Mouse (Mus musculus) myocyte (in vitro differentiated cells): ENCODE results near the gene Fgl2. TPM values are rescaled to one million over a fixed set of nuclear protein-coding genes. Genes with fewer than 3 reads are reported as not detected.
"Not testable (repeated sequence)": the region's sequence is repeated elsewhere in the genome, so short reads cannot be mapped to it uniquely, and the experiment has no call there.

Experiments
- H3K27me3 ChIP-seq: one replicate; pipeline ENCODE4 v1.6.1; 2011; ENCODE audit not compliant: control insufficient read depth, insufficient read depth, insufficient read length
- H3K36me3 ChIP-seq: one replicate; pipeline ENCODE4 v1.6.1; 2011; ENCODE audit not compliant: control insufficient read depth, insufficient read depth
- H3K4me2 ChIP-seq: one replicate; pipeline ENCODE4 v1.6.1; 2011; ENCODE audit warnings: low read depth, control low read depth
- H3K4me3 ChIP-seq: one replicate; pipeline ENCODE4 v1.5.1; 2011; ENCODE audit warnings: mild to moderate bottlenecking, control low read depth, moderate library complexity
- H3K79me2 ChIP-seq: one replicate; pipeline ENCODE4 v1.6.1; 2011; ENCODE audit not compliant: control insufficient read depth, insufficient read depth
- H3ac ChIP-seq: one replicate; pipeline ENCODE4 v1.6.1; 2011; ENCODE audit not compliant: control insufficient read depth, insufficient read length
- CEBPB ChIP-seq: IDR thresholded peaks from 2 replicates; pipeline ENCODE4 v1.6.1; 2011; ENCODE audit warnings: mild to moderate bottlenecking, moderate library complexity; ENCODE audit not compliant: poor library complexity, insufficient read depth, severe bottlenecking
- E2F4 ChIP-seq: IDR thresholded peaks from one replicate; pipeline ENCODE4 v1.6.1; 2011; ENCODE audit warnings: mild to moderate bottlenecking, control low read depth, moderate library complexity; ENCODE audit not compliant: insufficient read depth
- MAX ChIP-seq: IDR thresholded peaks from one replicate; pipeline ENCODE4 v1.6.1; 2011; ENCODE audit warnings: low read depth, mild to moderate bottlenecking, control low read depth
- MYOD1 ChIP-seq, 3 experiments: IDR thresholded peaks; one replicate each; pipeline ENCODE4 v1.6.1; 2011; ENCODE audit warnings: control low read depth in 2 of 3, low read depth in 2 of 3, mild to moderate bottlenecking in 2 of 3, moderate library complexity in 1 of 3; ENCODE audit not compliant: insufficient read length in 2 of 3, control insufficient read depth in 1 of 3
- MYOG ChIP-seq, 3 experiments: IDR thresholded peaks; one replicate each; pipeline ENCODE4 v1.6.1; 2011; ENCODE audit warnings: control low read depth in 2 of 3, low read depth in 2 of 3, mild to moderate bottlenecking in 2 of 3; ENCODE audit not compliant: insufficient read length in 2 of 3, control insufficient read depth in 1 of 3, insufficient read depth in 1 of 3
- POLR2A ChIP-seq: IDR thresholded peaks from one replicate; pipeline ENCODE4 v1.6.1; 2011; ENCODE audit warnings: low read depth, mild to moderate bottlenecking, control low read depth, moderate library complexity; ENCODE audit not compliant: insufficient read length
- POLR2AphosphoS2 ChIP-seq: IDR thresholded peaks from one replicate; pipeline ENCODE4 v1.6.1; 2011; ENCODE audit warnings: low read depth, control low read depth; ENCODE audit not compliant: insufficient read length
- REST ChIP-seq: IDR thresholded peaks from one replicate; pipeline ENCODE4 v1.6.1; 2011; ENCODE audit warnings: mild to moderate bottlenecking, control low read depth, moderate library complexity; ENCODE audit not compliant: insufficient read depth, insufficient read length
- SRF ChIP-seq: IDR thresholded peaks from one replicate; pipeline ENCODE4 v1.6.1; 2011; ENCODE audit warnings: low read depth; ENCODE audit not compliant: control insufficient read depth, insufficient read length
- TCF12 ChIP-seq: IDR thresholded peaks from one replicate; pipeline ENCODE4 v1.6.1; 2011; ENCODE audit warnings: mild to moderate bottlenecking, control low read depth; ENCODE audit not compliant: poor library complexity, insufficient read depth, severe bottlenecking
- TCF3 ChIP-seq: IDR thresholded peaks from one replicate; pipeline ENCODE4 v1.6.1; 2011; ENCODE audit warnings: low read depth, control low read depth; ENCODE audit not compliant: insufficient read length
- USF1 ChIP-seq: IDR thresholded peaks from one replicate; pipeline ENCODE4 v1.6.1; 2011; ENCODE audit warnings: low read depth, mild to moderate bottlenecking, control low read depth, moderate library complexity
- polyA plus RNA-seq: library from polyadenylated mRNA; unstranded; fragments of >200 nt; fragmentation: generic; extraction: Trizol; gene quantifications from one replicate; pipeline ENCODE4 v1.2.1, GENCODE M21; 2012; ENCODE audit warnings: missing spikeins

The Fgl2 gene
- polyA plus RNA-seq, 1 experiment = 0.04 TPM

GRCm38 (mm10) chr5:21331656-21332055 is 40.8 kb upstream of the Fgl2 start:
- Histone ChIP-seq H3ac (no peak overlapping the region), H3K79me2 (no peaks in the 10 kb centered on the region), H3K4me2 (no peak overlapping the region), H3K4me3 (no peak overlapping the region), H3K36me3 (no peaks in the 10 kb centered on the region), H3K27me3 (peaks cover 15% of the 10 kb centered on the region)
- TF ChIP-seq REST (no peak), MYOD1 (IDR thresholded peaks at IDR 0.05; ENCODE audit: control insufficient read depth in 1 of 3, insufficient read length in 2 of 3, low read depth in 2 of 3) (no peak), SRF (no peak), TCF3 (no peak), USF1 (no peak), E2F4 (no peak), MYOG (IDR thresholded peaks at IDR 0.05; ENCODE audit: control insufficient read depth in 1 of 3, insufficient read depth in 1 of 3, insufficient read length in 2 of 3, low read depth in 2 of 3) (no peak), POLR2A (no peak), CEBPB (no peak), TCF12 (no peak), POLR2AphosphoS2 (no peak), MAX (no peak)

GRCm38 (mm10) chr5:21332119-21332518 is 40.3 kb upstream of the Fgl2 start:
- TF ChIP-seq CEBPB (no peak), TCF3 (no peak), MAX (no peak), MYOG (IDR thresholded peaks at IDR 0.05; ENCODE audit: control insufficient read depth in 1 of 3, insufficient read depth in 1 of 3, insufficient read length in 2 of 3, low read depth in 2 of 3) (no peak), POLR2AphosphoS2 (no peak), POLR2A (no peak), SRF (no peak), TCF12 (no peak)

GRCm38 (mm10) chr5:21342265-21342664 is 30.2 kb upstream of the Fgl2 start:
- not testable (repeated sequence) for H3K4me3 ChIP-seq, H3K36me3 ChIP-seq, H3ac ChIP-seq, H3K79me2 ChIP-seq, H3K27me3 ChIP-seq, H3K4me2 ChIP-seq

More at GRCm38 (mm10) chr5:21332119-21332518, 40.3 kb upstream of the Fgl2 start:
- H3ac ChIP-seq = no peak overlapping the region
- no peaks in the 10 kb centered on the region for H3K79me2 ChIP-seq
- no peak overlapping the region for H3K4me3 ChIP-seq
- no peak overlapping the region for H3K4me2 ChIP-seq
- no peaks in the 10 kb centered on the region for H3K36me3 ChIP-seq
- H3K27me3 ChIP-seq = peaks cover 15% of the 10 kb centered on the region

GRCm38 (mm10) chr5:21348366-21348765 is 24.1 kb upstream of the Fgl2 start:
- Histone ChIP-seq H3ac (no peak overlapping the region), H3K4me2 (no peak overlapping the region), H3K79me2 (no peaks in the 10 kb centered on the region), H3K27me3 (peaks cover 4% of the 10 kb centered on the region), H3K36me3 (no peaks in the 10 kb centered on the region), H3K4me3 (no peak overlapping the region)
- TF ChIP-seq MAX (no peak), CEBPB (no peak), MYOG (IDR thresholded peaks at IDR 0.05; ENCODE audit: control insufficient read depth in 1 of 3, insufficient read depth in 1 of 3, insufficient read length in 2 of 3, low read depth in 2 of 3) (no peak), POLR2A (no peak), TCF12 (no peak), REST (no peak), MYOD1 (IDR thresholded peaks at IDR 0.05; ENCODE audit: control insufficient read depth in 1 of 3, insufficient read length in 2 of 3, low read depth in 2 of 3) (no peak), USF1 (no peak), POLR2AphosphoS2 (no peak), TCF3 (no peak), SRF (no peak), E2F4 (no peak)

- Histone ChIP-seq H3K36me3 (no peaks in the 10 kb centered on the region), H3ac (no peak overlapping the region), H3K27me3 (peaks cover 4% of the 10 kb centered on the region), H3K79me2 (no peaks in the 10 kb centered on the region), H3K4me2 (no peak overlapping the region), H3K4me3 (no peak overlapping the region)
- TF ChIP-seq TCF3 (no peak), POLR2A (no peak), MYOG (IDR thresholded peaks at IDR 0.05; ENCODE audit: control insufficient read depth in 1 of 3, insufficient read depth in 1 of 3, insufficient read length in 2 of 3, low read depth in 2 of 3) (no peak), E2F4 (no peak), MYOD1 (IDR thresholded peaks at IDR 0.05; ENCODE audit: control insufficient read depth in 1 of 3, insufficient read length in 2 of 3, low read depth in 2 of 3) (no peak), CEBPB (no peak), REST (no peak), SRF (no peak), MAX (no peak), USF1 (no peak), TCF12 (no peak)
Observed at GRCm38 (mm10) chr5:21351678-21352077, 20.8 kb upstream of the Fgl2 start.
